Mouse (Mus musculus): ENCODE measurements around the gene Fam193a.

- TF ChIP-seq CTCF (IDR thresholded peaks at IDR 0.05; ENCODE audit: borderline replicate concordance, control insufficient read depth, extremely low read depth, insufficient read depth, low read length, poor library complexity) (no peak), POLR2A (IDR thresholded peaks at IDR 0.05; ENCODE audit: control insufficient read depth, extremely low read depth, insufficient read depth, low read length, poor library complexity) (no peak)
These were observed 64.5 kb downstream of the Fam193a start for GRCm38 (mm10) chr5:34434241-34434640.

All from thymus, adult 2 months (tissue).